Mouse (Mus musculus) testis, adult 2 months (tissue): ENCODE measurements around the gene Bri3.

ENCODE experiments used
- CTCF ChIP-seq: fragments of 200-500 bp; IDR thresholded peaks from 2 replicates; pipeline ENCODE4 v1.5.1; 2012; ENCODE audit warnings: low read depth, mild to moderate bottlenecking, inconsistent platforms, low read length, moderate library complexity; ENCODE audit not compliant: control insufficient read depth, insufficient read depth, insufficient replicate concordance
- POLR2A ChIP-seq: fragments of 200-500 bp; IDR thresholded peaks from 2 replicates; pipeline ENCODE4 v1.6.1; 2012; ENCODE audit warnings: low read depth, mild to moderate bottlenecking, inconsistent platforms, low read length, moderate library complexity; ENCODE audit not compliant: control insufficient read depth

DNA sequence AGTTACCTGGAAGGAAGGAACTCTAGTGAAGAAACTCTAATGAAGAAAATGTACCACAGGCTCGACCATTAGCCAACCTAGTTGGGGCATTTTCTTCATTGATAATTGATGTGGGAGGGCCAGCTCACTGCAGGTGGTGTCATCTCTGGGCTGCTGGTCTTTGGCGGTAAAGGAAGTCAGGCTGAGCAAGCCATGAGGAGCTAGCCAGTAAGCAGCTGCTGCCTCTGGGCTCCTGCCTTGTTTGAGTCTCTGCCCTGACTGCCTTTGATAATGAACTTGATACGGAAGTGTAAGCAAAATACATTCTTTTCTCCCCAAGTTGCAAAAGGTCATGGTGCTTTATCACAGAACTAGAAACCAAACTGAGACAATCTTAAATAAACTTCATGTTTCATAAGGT lies 72.2 kb downstream of the Bri3 start:
- TF ChIP-seq CTCF, result no peak
- TF ChIP-seq POLR2A, result no peak
